Mouse (Mus musculus): ENCODE data around the gene Slc6a11. TPM values are rescaled to one million over a fixed set of nuclear protein-coding genes. Genes with fewer than 3 reads are reported as not detected.

The Slc6a11 gene
- polyA plus RNA-seq, 1 experiment from 2014 or later, result not detected

GRCm38 (mm10) chr6:114290929-114291328 is 159.9 kb downstream of the Slc6a11 start:
- WGBS, result 52% methylated on average over 4 of the region's 4 CpGs
- Histone ChIP-seq H3K9ac (ENCODE audit: low read length) (no peak overlapping the region), H3K4me2 (ENCODE audit: low read length) (no peak overlapping the region), H3K36me3 (ENCODE audit: control insufficient read depth, insufficient read depth, low read length) (no peaks in the 10 kb centered on the region), H3K27ac (replicated peaks in 1 of 2; ENCODE audit: control insufficient read depth in 1 of 2, insufficient read depth in 1 of 2, low read depth in 2 of 2, low read length in 2 of 2) (no peak overlapping the region), H3K4me1 (ENCODE audit: control insufficient read depth in 2 of 2, insufficient read depth in 2 of 2, low read length in 2 of 2) (peaks cover 0 to 4% of the 10 kb centered on the region in 2 experiments; a peak in 1 of 4 replicates), H3K9me3 (ENCODE audit: control insufficient read depth, low read length) (no peaks in the 10 kb centered on the region), H3K4me3 (ENCODE audit: control insufficient read depth in 1 of 2, insufficient read depth in 1 of 2, low read depth in 1 of 2, low read length in 2 of 2) (no peak overlapping the region), H3K27me3 (ENCODE audit: control insufficient read depth, insufficient read depth, low read length) (peaks cover 40% of the 10 kb centered on the region)
- ATAC-seq (ENCODE audit: insufficient number of reproducible peaks, insufficient read depth, low FRiP score, low read depth), result no peak

DNA sequence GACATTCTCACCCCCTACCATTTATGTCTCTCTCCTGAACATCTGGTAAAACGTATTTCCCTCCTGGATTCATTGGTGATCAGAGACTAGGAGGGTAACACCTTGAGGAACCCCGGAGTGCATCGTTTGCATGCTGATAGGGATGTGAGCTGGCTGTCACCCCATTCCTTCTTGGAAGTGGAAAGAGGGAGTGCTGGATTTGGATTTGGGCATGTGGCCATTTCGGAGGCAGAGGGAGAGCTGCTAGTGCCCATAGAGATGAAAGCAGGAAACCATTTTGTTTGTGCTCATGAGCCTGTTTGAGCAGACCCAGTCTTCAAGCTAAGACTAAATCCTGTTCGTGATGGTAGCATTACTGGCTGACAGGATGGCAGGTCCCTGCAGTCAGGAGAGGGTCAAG is 160.4 kb downstream of the Slc6a11 start:
- peaks cover 1 to 4% of the 10 kb centered on the region in 2 experiments; a peak in 1 of 4 replicates for H3K4me1 ChIP-seq (ENCODE audit: control insufficient read depth in 2 of 2, insufficient read depth in 2 of 2, low read length in 2 of 2)
- H3K4me3 ChIP-seq (ENCODE audit: control insufficient read depth in 1 of 2, insufficient read depth in 1 of 2, low read depth in 1 of 2, low read length in 2 of 2), result no peak overlapping the region
- WGBS, result 45% methylated on average over 5 of the region's 5 CpGs
- ATAC-seq (ENCODE audit: insufficient number of reproducible peaks, insufficient read depth, low FRiP score, low read depth), result no peak
- no peak overlapping the region for H3K9ac ChIP-seq (ENCODE audit: low read length)
- H3K9me3 ChIP-seq (ENCODE audit: control insufficient read depth, low read length), result no peaks in the 10 kb centered on the region
- H3K36me3 ChIP-seq (ENCODE audit: control insufficient read depth, insufficient read depth, low read length), result no peaks in the 10 kb centered on the region
- peaks cover 37% of the 10 kb centered on the region for H3K27me3 ChIP-seq (ENCODE audit: control insufficient read depth, insufficient read depth, low read length)
- no peak overlapping the region for H3K27ac ChIP-seq (replicated peaks in 1 of 2; ENCODE audit: control insufficient read depth in 1 of 2, insufficient read depth in 1 of 2, low read depth in 2 of 2, low read length in 2 of 2)
- no peak overlapping the region for H3K4me2 ChIP-seq (ENCODE audit: low read length)

GRCm38 (mm10) chr6:114293511-114293910 is 162.5 kb downstream of the Slc6a11 start:
- Histone ChIP-seq H3K9me3 (ENCODE audit: control insufficient read depth, low read length) (no peaks in the 10 kb centered on the region), H3K27me3 (ENCODE audit: control insufficient read depth, insufficient read depth, low read length) (peaks cover 19% of the 10 kb centered on the region), H3K27ac (replicated peaks in 1 of 2; ENCODE audit: control insufficient read depth in 1 of 2, insufficient read depth in 1 of 2, low read depth in 2 of 2, low read length in 2 of 2) (no peak overlapping the region), H3K36me3 (ENCODE audit: control insufficient read depth, insufficient read depth, low read length) (no peaks in the 10 kb centered on the region), H3K4me1 (ENCODE audit: control insufficient read depth in 2 of 2, insufficient read depth in 2 of 2, low read length in 2 of 2) (peaks cover 4 to 7% of the 10 kb centered on the region in 2 experiments; a peak in 1 of 4 replicates), H3K9ac (ENCODE audit: low read length) (no peak overlapping the region), H3K4me3 (ENCODE audit: control insufficient read depth in 1 of 2, insufficient read depth in 1 of 2, low read depth in 1 of 2, low read length in 2 of 2) (no peak overlapping the region), H3K4me2 (ENCODE audit: low read length) (no peak overlapping the region)
- no peak for ATAC-seq (ENCODE audit: insufficient number of reproducible peaks, insufficient read depth, low FRiP score, low read depth)
- 28% methylated on average over 8 of the region's 8 CpGs for WGBS

DNA sequence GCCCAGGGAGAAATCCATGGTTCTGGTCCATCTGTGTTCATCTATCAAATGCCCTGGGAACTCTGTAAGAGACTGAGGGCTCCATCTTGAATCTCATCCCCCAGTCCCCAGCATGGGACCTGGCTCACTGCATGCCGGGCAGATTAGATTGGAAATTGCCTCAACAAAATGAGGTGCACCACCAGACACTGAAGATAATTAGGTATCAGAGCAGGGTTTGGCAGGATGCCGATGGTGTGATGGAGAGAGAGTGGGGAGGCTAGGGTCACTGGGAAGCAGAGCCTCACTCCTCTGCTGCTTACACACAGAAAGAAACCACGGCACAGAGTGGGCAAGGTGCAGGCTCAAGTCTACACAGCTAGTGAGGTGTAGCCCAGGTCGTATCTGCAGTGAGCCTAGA is 164.0 kb downstream of the Slc6a11 start:
- Histone ChIP-seq H3K36me3 (ENCODE audit: control insufficient read depth, insufficient read depth, low read length) (no peaks in the 10 kb centered on the region), H3K27ac (replicated peaks in 1 of 2; ENCODE audit: control insufficient read depth in 1 of 2, insufficient read depth in 1 of 2, low read depth in 2 of 2, low read length in 2 of 2) (no peak overlapping the region), H3K4me1 (ENCODE audit: control insufficient read depth in 2 of 2, insufficient read depth in 2 of 2, low read length in 2 of 2) (peaks cover 4 to 7% of the 10 kb centered on the region in 2 experiments; a peak in 1 of 4 replicates), H3K27me3 (ENCODE audit: control insufficient read depth, insufficient read depth, low read length) (peaks cover 13% of the 10 kb centered on the region), H3K4me3 (ENCODE audit: control insufficient read depth in 1 of 2, insufficient read depth in 1 of 2, low read depth in 1 of 2, low read length in 2 of 2) (no peak overlapping the region), H3K9me3 (ENCODE audit: control insufficient read depth, low read length) (no peaks in the 10 kb centered on the region), H3K4me2 (ENCODE audit: low read length) (no peak overlapping the region), H3K9ac (ENCODE audit: low read length) (no peak overlapping the region)
- 79% methylated on average over 4 of the region's 4 CpGs for WGBS
- ATAC-seq (ENCODE audit: insufficient number of reproducible peaks, insufficient read depth, low FRiP score, low read depth), result no peak

- peaks cover 4 to 7% of the 10 kb centered on the region in 2 experiments; a peak in 1 of 4 replicates for H3K4me1 ChIP-seq (ENCODE audit: control insufficient read depth in 2 of 2, insufficient read depth in 2 of 2, low read length in 2 of 2)
- no peak overlapping the region for H3K27ac ChIP-seq (replicated peaks in 1 of 2; ENCODE audit: control insufficient read depth in 1 of 2, insufficient read depth in 1 of 2, low read depth in 2 of 2, low read length in 2 of 2)
- no peak overlapping the region for H3K4me3 ChIP-seq (ENCODE audit: control insufficient read depth in 1 of 2, insufficient read depth in 1 of 2, low read depth in 1 of 2, low read length in 2 of 2)
- no peaks in the 10 kb centered on the region for H3K9me3 ChIP-seq (ENCODE audit: control insufficient read depth, low read length)
- H3K9ac ChIP-seq (ENCODE audit: low read length), result no peak overlapping the region
- H3K4me2 ChIP-seq (ENCODE audit: low read length), result no peak overlapping the region
- 50% methylated on average over 10 of the region's 10 CpGs for WGBS
- H3K36me3 ChIP-seq (ENCODE audit: control insufficient read depth, insufficient read depth, low read length), result no peaks in the 10 kb centered on the region
- ATAC-seq (ENCODE audit: insufficient number of reproducible peaks, insufficient read depth, low FRiP score, low read depth), result no peak
- H3K27me3 ChIP-seq (ENCODE audit: control insufficient read depth, insufficient read depth, low read length), result no peaks in the 10 kb centered on the region; the same call in 1 of the 2 replicates
These were observed 166.4 kb downstream of the Slc6a11 start for GRCm38 (mm10) chr6:114297260-114298002.

Other genes starting within 250 kb of the Slc6a11 start
- gene Atp2b2, start 88.6 kb upstream of the Slc6a11 start, polyA plus RNA-seq (2014; fragmentation: Nextera tagmentation; extraction: Ambion mirVana), result 0.18 and 0.30 TPM in 2 replicates
- 0.28 and 0.84 TPM in 2 replicates for gene Slc6a1, start 151.4 kb downstream of the Slc6a11 start, polyA plus RNA-seq (2014; fragmentation: Nextera tagmentation; extraction: Ambion mirVana)

Measured in heart, embryonic 14.5 days (tissue).